Mouse (Mus musculus) bone marrow, adult 2 months (tissue): ENCODE data around the gene Celf5.

Experiments used
- CTCF ChIP-seq: fragments of 200-500 bp; IDR thresholded peaks from 2 replicates; pipeline ENCODE4 v1.5.1; 2011; ENCODE audit warnings: low read length, control low read depth; ENCODE audit not compliant: control insufficient read depth, insufficient read depth
- POLR2A ChIP-seq: fragments of 200-500 bp; IDR thresholded peaks from 2 replicates; pipeline ENCODE4 v1.6.1; 2011; ENCODE audit warnings: low read depth, mild to moderate bottlenecking, control low read depth, low read length, borderline replicate concordance; ENCODE audit not compliant: control insufficient read depth

- no peak for TF ChIP-seq CTCF
- TF ChIP-seq POLR2A: no peak
Observed at GRCm38 (mm10) chr10:81432169-81432867, 50.2 kb downstream of the Celf5 start.
